27 mouse cellular contexts compared by ENCODE assay signal in genomic region chr12:85794094-85794493, GRCm38 (mm10). TPM values are rescaled to one million over a fixed set of nuclear protein-coding genes. Genes with fewer than 3 reads are reported as not detected.
DNase-seq lines count a peak whose midpoint lies in the region; ATAC-seq lines count a peak whose summit lies in the region.
"Had no signal": no experiment of that assay in that cellular context is flagged by ENCODE, and none has a peak within 500 bp of the region (broad histone marks: within the 10 kb centered on the region; RNA-seq: fewer than 3 reads in every experiment).

No protein-coding gene starts in this region.

- WGBS in midbrain, embryonic 11.5 days = 78% methylated on average over 2 of the region's 2 CpGs
- 79% methylated on average over 2 of the region's 2 CpGs for WGBS in midbrain, embryonic 14.5 days
- WGBS in forebrain, embryonic 14.5 days = 76% methylated on average over 2 of the region's 2 CpGs

- no peak overlapping the region for H3K4me2 ChIP-seq in midbrain, embryonic 11.5 days
- H3K4me2 ChIP-seq in midbrain, embryonic 14.5 days (ENCODE audit: low read length) = no peak overlapping the region
- H3K4me2 ChIP-seq in forebrain, embryonic 14.5 days (ENCODE audit: low read length) = no peak overlapping the region
- H3K4me2 ChIP-seq: embryonic facial prominence, embryonic 13.5 days; embryonic facial prominence, embryonic 15.5 days; forebrain, embryonic 13.5 days had no signal

- H3K9me3 ChIP-seq in midbrain, embryonic 11.5 days (ENCODE audit: control insufficient read depth, low read length) = no peaks in the 10 kb centered on the region
- no peaks in the 10 kb centered on the region for H3K9me3 ChIP-seq in midbrain, embryonic 14.5 days (ENCODE audit: control insufficient read depth, low read length)
- no peaks in the 10 kb centered on the region for H3K9me3 ChIP-seq in forebrain, embryonic 14.5 days (replicated peaks; ENCODE audit: control insufficient read depth, low read length)
- H3K9me3 ChIP-seq: embryonic facial prominence, embryonic 13.5 days; embryonic facial prominence, embryonic 15.5 days; forebrain, embryonic 10.5 days; forebrain, embryonic 13.5 days; G1E had no signal

- no peak overlapping the region for H3K27ac ChIP-seq in midbrain, embryonic 11.5 days (ENCODE audit: low read depth, low read length)
- H3K27ac ChIP-seq in midbrain, embryonic 14.5 days (replicated peaks; ENCODE audit: low read depth, low read length) = no peak overlapping the region
- H3K27ac ChIP-seq in forebrain, embryonic 14.5 days (ENCODE audit: low read depth, low read length) = no peak overlapping the region
- H3K27ac ChIP-seq: embryonic facial prominence, embryonic 13.5 days; embryonic facial prominence, embryonic 15.5 days; forebrain, embryonic 10.5 days; forebrain, embryonic 13.5 days had no signal

- no peak overlapping the region for H3K4me3 ChIP-seq in midbrain, embryonic 11.5 days (ENCODE audit: low read depth, low read length)
- H3K4me3 ChIP-seq in midbrain, embryonic 14.5 days (replicated peaks; ENCODE audit: low read depth, low read length) = no peak overlapping the region
- H3K4me3 ChIP-seq in forebrain, embryonic 14.5 days (ENCODE audit: low read depth, low read length) = no peak overlapping the region
- H3K4me3 ChIP-seq: embryonic facial prominence, embryonic 13.5 days; embryonic facial prominence, embryonic 15.5 days; erythroblast, embryonic 14.5 days; forebrain, embryonic 10.5 days; forebrain, embryonic 13.5 days had no signal

- H3K4me1 ChIP-seq in midbrain, embryonic 11.5 days (ENCODE audit: control insufficient read depth, insufficient read depth, low read length) = no peaks in the 10 kb centered on the region
- H3K4me1 ChIP-seq in midbrain, embryonic 14.5 days (ENCODE audit: control insufficient read depth, insufficient read depth, low read length) = no peaks in the 10 kb centered on the region
- H3K4me1 ChIP-seq in forebrain, embryonic 14.5 days (ENCODE audit: control insufficient read depth, insufficient read depth, low read length) = no peaks in the 10 kb centered on the region
- H3K4me1 ChIP-seq: embryonic facial prominence, embryonic 13.5 days; embryonic facial prominence, embryonic 15.5 days; forebrain, embryonic 10.5 days; forebrain, embryonic 13.5 days had no signal

- H3K36me3 ChIP-seq in midbrain, embryonic 11.5 days (ENCODE audit: control insufficient read depth, insufficient read depth, low read length) = no peaks in the 10 kb centered on the region
- H3K36me3 ChIP-seq in midbrain, embryonic 14.5 days (ENCODE audit: control insufficient read depth, insufficient read depth, low read length) = no peaks in the 10 kb centered on the region
- H3K36me3 ChIP-seq in forebrain, embryonic 14.5 days (ENCODE audit: control insufficient read depth, insufficient read depth, low read length) = no peaks in the 10 kb centered on the region
- H3K36me3 ChIP-seq: embryonic facial prominence, embryonic 13.5 days; embryonic facial prominence, embryonic 15.5 days; forebrain, embryonic 10.5 days; G1E had no signal

- no peak overlapping the region for H3K9ac ChIP-seq in midbrain, embryonic 11.5 days (ENCODE audit: low read length)
- no peak overlapping the region for H3K9ac ChIP-seq in midbrain, embryonic 14.5 days (replicated peaks; ENCODE audit: low read length)
- H3K9ac ChIP-seq in forebrain, embryonic 14.5 days (ENCODE audit: low read length) = no peak overlapping the region
- H3K9ac ChIP-seq: embryonic facial prominence, embryonic 13.5 days; embryonic facial prominence, embryonic 15.5 days; forebrain, embryonic 13.5 days had no signal

- no peak for ATAC-seq in midbrain, embryonic 11.5 days (ENCODE audit: low FRiP score)
- no peak for ATAC-seq in midbrain, embryonic 14.5 days (ENCODE audit: low FRiP score, low TSS enrichment)
- no peak for ATAC-seq in forebrain, embryonic 14.5 days
- ATAC-seq: activated CD4-positive, CD25-positive, alpha-beta regulatory T cell, adult 4 months; CD4-positive, CD25-positive, alpha-beta regulatory T cell, adult 4 months; forebrain, embryonic 13.5 days; forebrain, embryonic 16.5 days; Patski had no signal

- no peaks in the 10 kb centered on the region for H3K27me3 ChIP-seq in midbrain, embryonic 11.5 days (ENCODE audit: control insufficient read depth, insufficient read depth, low read length)
- no peaks in the 10 kb centered on the region for H3K27me3 ChIP-seq in midbrain, embryonic 14.5 days (ENCODE audit: control insufficient read depth, insufficient read depth, low read length)
- H3K27me3 ChIP-seq in forebrain, embryonic 14.5 days (replicated peaks; ENCODE audit: control insufficient read depth, insufficient read depth, low read length) = no peaks in the 10 kb centered on the region
- H3K27me3 ChIP-seq: CH12.LX; embryonic facial prominence, embryonic 13.5 days; embryonic facial prominence, embryonic 15.5 days; forebrain, embryonic 13.5 days; Patski had no signal

- peak; percentile 42 for DNase-seq in adrenal gland, postnatal 14 days
- DNase-seq in adrenal gland, postnatal 10 days = no peak
- DNase-seq in midbrain, embryonic 11.5 days (ENCODE audit: low spot score, missing footprints) = peak; percentile 17
- DNase-seq in midbrain, embryonic 14.5 days = no peak
- peak; percentile 0 for DNase-seq in 416B (ENCODE audit: low read depth)
- DNase-seq in testis, postnatal 10 days (ENCODE audit: low spot score) = peak; percentile 59
- no peak for DNase-seq in cerebellum, postnatal 4 days (ENCODE audit: low spot score in 2 of 2)
- DNase-seq in forebrain, embryonic 14.5 days (ENCODE audit: low spot score) = no peak
- DNase-seq: adrenal gland, adult 8-10 months; B cell, adult 2 months; cerebellum, adult 11-12 months; cerebellum, adult 2 months; cerebellum, adult 9-10 months; cerebellum, postnatal 10 days; cerebellum, postnatal 25 days; embryo, embryonic 11 days had no signal

RNA-seq across cellular contexts. Expression of gene Erg28, which starts 30.3 kb away (rescaled TPM):
- 28.5 and 29.1 TPM in 2 replicates for total RNA-seq in adrenal gland, postnatal 14 days (2021)
- total RNA-seq in adrenal gland, postnatal 10 days (2021) = 10 to 100 TPM; 31.6 to 34.4 TPM
- 105 and 113 TPM in 2 replicates for polyA plus RNA-seq in midbrain, embryonic 11.5 days (2014; fragmentation: Nextera tagmentation; extraction: Ambion mirVana)
- 84.8 and 111 TPM in 2 replicates for polyA plus RNA-seq in midbrain, embryonic 14.5 days (2014; fragmentation: Nextera tagmentation; extraction: Ambion mirVana)
- polyA plus RNA-seq in forebrain, embryonic 14.5 days (2014; fragmentation: Nextera tagmentation; extraction: Ambion mirVana) = 102 and 105 TPM in 2 replicates

RNA-seq across cellular contexts. Expression of gene Ttll5, which starts 30.4 kb away (rescaled TPM):
- 18.0 and 21.9 TPM in 2 replicates for total RNA-seq in adrenal gland, postnatal 14 days (2021)
- total RNA-seq in adrenal gland, postnatal 10 days (2021) = 10 to 100 TPM; 13.1 to 24.7 TPM
- 15.7 and 18.7 TPM in 2 replicates for polyA plus RNA-seq in midbrain, embryonic 11.5 days (2014; fragmentation: Nextera tagmentation; extraction: Ambion mirVana)
- polyA plus RNA-seq in midbrain, embryonic 14.5 days (2014; fragmentation: Nextera tagmentation; extraction: Ambion mirVana) = 11.9 and 16.1 TPM in 2 replicates
- polyA plus RNA-seq in forebrain, embryonic 14.5 days (2014; fragmentation: Nextera tagmentation; extraction: Ambion mirVana) = 15.2 and 15.5 TPM in 2 replicates

RNA-seq across cellular contexts. Expression of gene Flvcr2, which starts 47.8 kb away (rescaled TPM):
- total RNA-seq in adrenal gland, postnatal 14 days (2021) = 4.3 and 5.7 TPM in 2 replicates
- total RNA-seq in adrenal gland, postnatal 10 days (2021) = 1 to 10 TPM; 5.2 to 7.1 TPM
- 1.3 and 1.7 TPM in 2 replicates for polyA plus RNA-seq in midbrain, embryonic 11.5 days (2014; fragmentation: Nextera tagmentation; extraction: Ambion mirVana)
- polyA plus RNA-seq in midbrain, embryonic 14.5 days (2014; fragmentation: Nextera tagmentation; extraction: Ambion mirVana) = 2.9 and 4.5 TPM in 2 replicates
- polyA plus RNA-seq in forebrain, embryonic 14.5 days (2014; fragmentation: Nextera tagmentation; extraction: Ambion mirVana) = 2.6 and 4.3 TPM in 2 replicates
- polyA plus RNA-seq: erythroblast, embryonic 14.5 days; G1E had no signal

Comparison
In these comparisons a context has a peak if more than half of its experiments do, and no peak if none do; other contexts are left out.
1. DNase-seq: peak in adrenal gland, postnatal 14 days (single experiment), midbrain, embryonic 11.5 days (single experiment), 416B (single experiment) and testis, postnatal 10 days (single experiment); none in adrenal gland, postnatal 10 days (single experiment), midbrain, embryonic 14.5 days (single experiment), cerebellum, postnatal 4 days (0 of 2) and forebrain, embryonic 14.5 days (single experiment).